Mouse (Mus musculus): ENCODE measurements at regions not wholly inside any gene's neighbourhood (a gene's known extent, or its start where the extent isn't known, plus 50 kb on each side); places are given as distances from the start of the nearest gene placed in this dataset.

GRCm38 (mm10) chr3:17667016-17667415, 281.2 kb upstream of the Cypt12 start:
- no peak for DNase-seq (ENCODE audit: low spot score in 2 of 2)

- DNase-seq (ENCODE audit: low spot score in 2 of 2), result no peak
Measured at GRCm38 (mm10) chr3:17668839-17669238, 279.4 kb upstream of the Cypt12 start.
